Mouse (Mus musculus) testis, adult 2 months (tissue): ENCODE results near the gene Sidt1. TPM values are rescaled to one million over a fixed set of nuclear protein-coding genes. Genes with fewer than 3 reads are reported as not detected.

ENCODE experiments used
- H3K27ac ChIP-seq: fragments of 200-500 bp; 2 replicates; pipeline ENCODE4 v1.5.1; 2012; ENCODE audit warnings: low read depth, low read length; ENCODE audit not compliant: control insufficient read depth, insufficient read depth
- H3K27me3 ChIP-seq: fragments of 200-500 bp; 2 replicates; pipeline ENCODE4 v1.6.1; 2012; ENCODE audit warnings: mild to moderate bottlenecking, low read length, moderate library complexity; ENCODE audit not compliant: control insufficient read depth, insufficient read depth
- H3K36me3 ChIP-seq: fragments of 200-500 bp; 2 replicates; pipeline ENCODE4 v1.6.1; 2012; ENCODE audit warnings: mild to moderate bottlenecking, low read length; ENCODE audit not compliant: control insufficient read depth, insufficient read depth
- H3K4me1 ChIP-seq: fragments of 200-500 bp; 2 replicates; pipeline ENCODE4 v1.6.1; 2012; ENCODE audit warnings: low read length; ENCODE audit not compliant: control insufficient read depth, insufficient read depth
- H3K4me3 ChIP-seq: fragments of 200-500 bp; 2 replicates; pipeline ENCODE4 v1.5.1; 2012; ENCODE audit warnings: low read depth, mild to moderate bottlenecking, low read length, moderate library complexity, mixed read lengths; ENCODE audit not compliant: control insufficient read depth
- CTCF ChIP-seq: fragments of 200-500 bp; IDR thresholded peaks from 2 replicates; pipeline ENCODE4 v1.5.1; 2012; ENCODE audit warnings: low read depth, mild to moderate bottlenecking, inconsistent platforms, low read length, moderate library complexity; ENCODE audit not compliant: control insufficient read depth, insufficient read depth, insufficient replicate concordance
- POLR2A ChIP-seq: fragments of 200-500 bp; IDR thresholded peaks from 2 replicates; pipeline ENCODE4 v1.6.1; 2012; ENCODE audit warnings: low read depth, mild to moderate bottlenecking, inconsistent platforms, low read length, moderate library complexity; ENCODE audit not compliant: control insufficient read depth
- polyA plus RNA-seq: library from polyadenylated mRNA; depleted of rRNA; stranded (reverse); fragments of >200 nt; gene quantifications from 2 replicates; pipeline ENCODE4 v1.2.3, GENCODE M21; 2012

Sidt1 gene
- polyA plus RNA-seq, 1 experiment = 0.15 TPM

DNA sequence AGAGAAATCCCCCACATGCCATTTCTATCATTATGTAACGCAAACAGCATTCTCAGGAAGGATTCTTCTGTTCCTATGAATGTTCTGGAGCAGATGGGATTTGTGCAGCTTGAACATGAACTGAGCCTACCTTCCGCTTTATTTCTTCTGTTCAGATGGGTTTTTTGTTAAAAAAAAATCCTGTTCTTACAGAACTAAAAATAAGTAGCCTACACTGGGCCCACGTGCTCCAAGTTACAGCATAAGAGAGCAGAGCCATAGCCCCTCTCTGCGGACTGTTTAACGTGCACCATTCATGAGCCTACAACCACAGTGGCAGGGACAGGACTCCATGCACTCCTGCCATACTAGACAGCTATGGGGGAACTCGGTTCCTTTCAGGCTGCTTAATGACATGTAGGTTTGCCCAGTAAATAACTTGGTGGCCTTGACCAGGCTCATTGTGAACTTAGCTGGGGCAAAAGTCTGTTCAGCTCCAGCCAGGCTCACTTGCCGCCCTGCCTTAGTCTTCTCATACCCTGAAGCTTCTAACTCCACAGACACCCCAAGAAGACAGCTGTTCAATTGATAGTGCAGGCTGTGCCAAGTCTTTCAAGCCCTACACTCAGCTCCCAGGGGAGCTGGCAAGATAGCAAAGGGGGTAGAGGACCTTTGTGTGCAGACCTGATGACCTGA lies 64.3 kb downstream of the Sidt1 start:
- peak overlapping the region; percentile 62; the same call in 1 of the 2 replicates for H3K27ac ChIP-seq
- no peak for TF ChIP-seq POLR2A
- no peak for TF ChIP-seq CTCF
- H3K27me3 ChIP-seq = no peaks in the 10 kb centered on the region
- H3K4me1 ChIP-seq = no peaks in the 10 kb centered on the region
- H3K36me3 ChIP-seq = no peaks in the 10 kb centered on the region
- H3K4me3 ChIP-seq = no peak overlapping the region

DNA sequence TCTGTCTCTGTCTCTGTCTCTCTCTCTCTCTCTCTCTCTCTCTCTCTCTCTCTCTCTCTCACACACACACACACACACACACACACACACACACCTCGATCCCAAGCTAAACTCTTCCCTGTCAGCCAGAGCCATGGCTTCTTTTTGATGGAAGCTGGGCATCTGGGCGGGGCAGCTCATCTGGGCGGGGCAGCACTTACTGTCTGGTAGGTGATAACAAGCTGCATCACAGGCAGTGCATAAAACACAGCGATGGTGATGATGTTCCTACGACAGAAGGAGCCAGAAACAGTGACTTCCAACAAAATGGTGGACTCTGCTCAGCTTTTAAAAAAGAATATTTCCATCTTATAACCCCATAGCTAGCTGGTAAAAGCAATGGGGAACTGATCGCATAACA lies 67.4 kb downstream of the Sidt1 start:
- no peak for TF ChIP-seq CTCF
- Histone ChIP-seq H3K27ac (no peak overlapping the region), H3K27me3 (no peaks in the 10 kb centered on the region), H3K4me3 (no peak overlapping the region), H3K4me1 (no peaks in the 10 kb centered on the region), H3K36me3 (no peaks in the 10 kb centered on the region)

DNA sequence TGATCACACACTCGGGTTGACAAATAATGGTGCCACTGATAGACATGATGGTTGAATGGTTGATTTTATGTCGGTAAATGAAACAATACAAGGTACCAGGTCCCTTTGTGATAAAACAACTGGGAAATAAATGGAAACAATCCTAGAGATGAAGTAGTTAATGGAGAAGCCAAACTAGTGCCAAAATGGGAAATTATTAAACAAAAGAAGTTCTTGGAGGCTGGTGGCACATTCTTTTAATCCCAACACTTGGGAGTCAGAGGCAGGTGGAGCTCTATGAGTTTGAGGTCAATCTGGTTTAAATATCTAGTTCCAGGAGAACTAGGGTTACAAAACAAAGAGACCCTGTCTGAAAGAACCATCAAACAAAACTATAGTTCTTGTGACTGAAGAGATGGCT lies 68.1 kb downstream of the Sidt1 start:
- Histone ChIP-seq H3K4me1 (no peaks in the 10 kb centered on the region), H3K36me3 (no peaks in the 10 kb centered on the region), H3K27me3 (no peaks in the 10 kb centered on the region), H3K27ac (no peak overlapping the region), H3K4me3 (no peak overlapping the region)
- TF ChIP-seq CTCF (no peak), POLR2A (no peak)

DNA sequence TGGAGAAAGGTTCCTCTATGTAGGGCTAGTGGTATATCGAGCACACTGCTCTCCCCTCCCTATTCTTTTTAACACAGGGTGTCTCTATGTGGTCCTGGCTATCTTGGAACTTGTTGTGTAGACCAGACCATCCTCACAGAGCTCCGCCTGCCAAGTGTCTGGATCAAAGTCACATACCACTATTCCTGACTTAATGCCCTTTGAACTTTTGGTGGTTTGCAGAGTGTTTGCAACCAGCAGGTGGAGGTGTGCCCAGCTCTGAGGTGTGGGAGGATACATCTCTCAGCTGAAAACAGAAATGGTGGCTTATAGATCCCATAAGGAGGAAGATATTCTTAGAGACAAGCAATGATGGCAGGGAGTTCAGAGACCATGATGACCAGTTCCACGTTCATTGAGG lies 75.5 kb downstream of the Sidt1 start:
- TF ChIP-seq CTCF (no peak), POLR2A (no peak)
- Histone ChIP-seq H3K27ac (no peak overlapping the region), H3K36me3 (no peaks in the 10 kb centered on the region), H3K4me3 (no peak overlapping the region), H3K27me3 (no peaks in the 10 kb centered on the region), H3K4me1 (no peaks in the 10 kb centered on the region)

DNA sequence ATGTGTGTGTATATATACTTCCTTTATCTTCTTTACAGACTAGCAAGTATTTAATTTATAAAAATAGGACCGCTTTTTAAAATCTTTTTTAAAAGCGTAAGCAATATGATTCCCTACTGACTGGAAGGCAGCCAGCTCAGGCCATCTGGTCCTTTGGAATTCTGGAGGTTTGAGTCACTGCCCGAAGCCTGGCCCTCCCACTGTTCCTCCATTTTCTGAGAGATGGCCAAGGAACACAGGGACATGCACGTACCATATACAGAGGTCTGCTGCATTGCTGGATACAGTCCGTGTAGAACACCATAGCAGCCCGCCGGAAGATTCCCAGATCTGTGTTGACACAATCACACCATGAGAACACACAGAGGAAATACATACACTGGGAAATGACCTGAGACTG lies 78.3 kb downstream of the Sidt1 start:
- Histone ChIP-seq H3K4me1 (no peaks in the 10 kb centered on the region), H3K4me3 (no peak overlapping the region), H3K27ac (no peak overlapping the region), H3K36me3 (no peaks in the 10 kb centered on the region), H3K27me3 (no peaks in the 10 kb centered on the region)
- TF ChIP-seq POLR2A = no peak

DNA sequence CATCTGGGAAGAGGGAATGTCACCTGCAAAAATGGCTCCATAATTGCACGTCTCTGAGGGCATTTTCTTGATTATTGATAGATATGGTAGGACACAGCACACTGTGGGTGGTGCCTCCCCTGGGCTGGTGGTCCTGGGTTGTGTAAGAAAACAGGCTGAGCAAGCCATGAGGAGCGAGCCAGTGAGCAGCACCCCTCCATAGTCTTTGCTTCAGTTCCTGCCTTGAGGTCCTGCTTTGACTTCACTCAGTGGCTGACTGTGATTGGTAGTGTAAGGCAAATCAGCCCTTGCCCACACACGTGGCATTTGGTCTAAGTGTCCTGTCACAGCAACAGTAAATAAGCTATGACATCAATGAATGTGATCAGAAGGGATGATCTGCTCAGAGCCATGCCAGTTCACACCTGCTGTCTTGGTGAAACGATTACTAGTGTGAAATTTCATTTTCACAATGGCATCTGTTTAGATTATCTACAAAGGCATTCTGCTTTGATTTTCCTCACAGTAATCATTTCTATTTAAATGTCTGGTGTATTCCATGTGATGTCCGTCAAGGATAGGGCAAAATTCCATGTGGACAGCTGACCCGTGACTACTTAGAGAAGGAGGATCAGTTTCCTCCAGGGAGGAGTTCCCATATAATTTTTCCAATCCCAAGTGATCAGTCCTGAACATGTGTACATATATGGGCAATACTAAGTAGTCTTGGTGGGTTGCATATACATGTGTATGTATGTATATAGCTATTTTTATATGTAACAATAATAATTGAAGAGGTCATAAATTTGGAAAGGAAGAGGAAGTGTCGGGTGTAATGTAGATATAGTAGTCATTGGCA lies 79.0 kb downstream of the Sidt1 start:
- no peak for TF ChIP-seq POLR2A
- no peak for TF ChIP-seq CTCF

DNA sequence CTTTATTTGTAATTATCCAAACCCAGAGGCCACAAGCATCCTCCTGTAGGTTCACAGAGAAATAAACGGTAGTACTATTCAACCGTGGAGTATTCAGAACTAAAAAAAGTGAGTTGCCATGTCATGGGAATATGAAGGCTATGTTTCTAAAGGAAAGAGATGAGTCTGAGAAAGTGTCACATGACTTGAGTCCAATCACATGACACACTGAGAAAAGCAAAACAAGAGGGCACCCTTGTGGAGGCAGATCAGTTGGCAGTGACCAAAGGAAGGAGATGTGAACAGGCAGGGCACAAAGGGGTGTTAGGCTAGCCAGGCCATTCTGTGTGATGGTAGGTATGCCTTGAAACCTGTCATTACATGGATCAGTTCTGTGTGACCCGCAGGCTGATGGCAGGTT lies 80.3 kb downstream of the Sidt1 start:
- TF ChIP-seq POLR2A (no peak), CTCF (no peak)
- H3K27ac ChIP-seq = no peak overlapping the region
- no peaks in the 10 kb centered on the region for H3K4me1 ChIP-seq
- no peaks in the 10 kb centered on the region for H3K27me3 ChIP-seq
- no peaks in the 10 kb centered on the region for H3K36me3 ChIP-seq
- H3K4me3 ChIP-seq = no peak overlapping the region

More for the DNA sequence above, 79.0 kb downstream of the Sidt1 start:
- H3K36me3 ChIP-seq = no peaks in the 10 kb centered on the region
- H3K4me3 ChIP-seq = no peak overlapping the region
- no peak overlapping the region for H3K27ac ChIP-seq
- no peaks in the 10 kb centered on the region for H3K27me3 ChIP-seq
- no peaks in the 10 kb centered on the region for H3K4me1 ChIP-seq
